Mouse (Mus musculus): ENCODE data around the gene Gm10643. TPM values are rescaled to one million over a fixed set of nuclear protein-coding genes. Genes with fewer than 3 reads are reported as not detected.

Gene Gm10643
- polyA plus RNA-seq, 1 experiment from 2014 or later, result 0.08 TPM

DNA sequence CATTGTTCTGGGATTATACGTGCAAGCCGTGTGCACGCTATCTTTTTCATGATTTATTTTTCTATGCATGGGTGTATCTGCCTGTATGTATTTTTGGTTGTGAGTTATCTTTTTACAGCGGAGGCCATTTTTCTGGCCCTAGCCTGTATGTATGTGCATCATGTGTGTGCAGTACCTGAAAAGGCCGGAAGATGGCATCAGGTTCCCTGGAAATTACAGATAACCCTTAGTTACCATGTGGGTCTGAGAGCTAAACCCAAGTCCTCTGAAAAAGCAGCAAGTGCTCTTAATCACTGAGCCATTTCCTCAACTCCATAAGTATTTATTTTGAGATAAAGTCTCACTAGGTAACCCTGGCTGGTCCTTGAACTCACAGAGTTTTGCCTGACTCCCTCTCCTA is 11.7 kb downstream of the Gm10643 start:
- 83% methylated on average over 5 of the region's 5 CpGs for WGBS (ENCODE audit: insufficient replicate concordance)
- no peak for ATAC-seq (ENCODE audit: low read depth)
- peaks cover 4% of the 10 kb centered on the region for H3K4me1 ChIP-seq (ENCODE audit: control insufficient read depth, low read depth, low read length)
- no peaks in the 10 kb centered on the region for H3K36me3 ChIP-seq (ENCODE audit: control insufficient read depth, insufficient read depth)
- H3K4me3 ChIP-seq (ENCODE audit: low read depth, low read length), result no peak overlapping the region
- H3K9me3 ChIP-seq (replicated peaks; ENCODE audit: control insufficient read depth, low read length), result no peaks in the 10 kb centered on the region
- H3K9ac ChIP-seq (ENCODE audit: low read depth, low read length), result no peak overlapping the region
- no peak overlapping the region for H3K27ac ChIP-seq (ENCODE audit: low read length)
- no peaks in the 10 kb centered on the region for H3K27me3 ChIP-seq (ENCODE audit: control insufficient read depth, insufficient read depth, low read depth, low read length)
- no peak overlapping the region for H3K4me2 ChIP-seq (ENCODE audit: low read depth, low read length)

DNA sequence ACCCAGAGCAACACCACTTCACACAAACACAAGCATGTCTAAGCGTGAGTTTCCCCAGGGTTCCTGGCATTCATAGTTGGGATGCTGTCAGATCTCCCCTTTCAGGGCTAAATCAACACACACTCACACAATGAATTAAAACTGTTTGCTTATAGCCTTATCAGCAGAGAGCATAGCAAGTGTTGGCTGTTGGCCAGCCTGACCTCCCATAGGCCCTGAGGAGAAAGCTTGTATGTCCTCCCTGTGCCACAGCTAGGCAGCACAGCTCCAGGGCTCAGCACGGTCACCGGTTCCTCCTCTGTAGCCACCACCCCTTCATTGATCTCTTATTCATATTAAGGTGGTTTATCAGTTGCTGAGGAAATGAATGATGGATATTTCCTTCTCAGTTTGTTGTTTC is 12.2 kb downstream of the Gm10643 start:
- Histone ChIP-seq H3K4me3 (ENCODE audit: low read depth, low read length) (no peak overlapping the region), H3K27me3 (ENCODE audit: control insufficient read depth, insufficient read depth, low read depth, low read length) (no peaks in the 10 kb centered on the region; the same call in 1 of the 2 replicates), H3K36me3 (ENCODE audit: control insufficient read depth, insufficient read depth) (no peaks in the 10 kb centered on the region), H3K27ac (ENCODE audit: low read length) (no peak overlapping the region), H3K9ac (ENCODE audit: low read depth, low read length) (no peak overlapping the region), H3K9me3 (replicated peaks; ENCODE audit: control insufficient read depth, low read length) (no peaks in the 10 kb centered on the region), H3K4me2 (ENCODE audit: low read depth, low read length) (no peak overlapping the region), H3K4me1 (ENCODE audit: control insufficient read depth, low read depth, low read length) (peaks cover 4% of the 10 kb centered on the region)
- WGBS (ENCODE audit: insufficient replicate concordance), result 25% methylated on average over 3 of the region's 3 CpGs
- peak; percentile 54 for ATAC-seq (ENCODE audit: low read depth)

DNA sequence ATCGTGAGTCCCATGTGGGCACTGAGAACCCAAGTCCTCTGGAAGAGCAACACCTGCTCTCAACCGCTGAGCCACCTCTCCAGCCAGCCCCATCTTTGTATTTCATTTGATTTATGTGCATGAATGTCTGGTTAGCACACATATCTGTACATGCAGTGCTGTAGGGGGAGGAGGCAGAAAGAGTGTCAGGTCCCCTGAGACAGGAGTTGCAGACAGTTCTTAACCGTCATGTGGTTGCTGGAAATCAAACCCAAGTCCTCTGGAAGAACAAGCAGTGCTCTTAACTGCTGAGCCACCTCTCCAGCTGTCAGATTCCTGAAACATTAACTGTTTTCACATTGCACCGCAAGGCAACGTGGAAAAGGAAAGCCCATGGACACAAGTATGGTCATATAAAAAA is 16.8 kb downstream of the Gm10643 start:
- Histone ChIP-seq H3K27ac (ENCODE audit: low read length) (no peak overlapping the region), H3K9me3 (replicated peaks; ENCODE audit: control insufficient read depth, low read length) (no peaks in the 10 kb centered on the region), H3K27me3 (ENCODE audit: control insufficient read depth, insufficient read depth, low read depth, low read length) (peaks cover 23% of the 10 kb centered on the region), H3K36me3 (ENCODE audit: control insufficient read depth, insufficient read depth) (no peaks in the 10 kb centered on the region), H3K4me1 (ENCODE audit: control insufficient read depth, low read depth, low read length) (peaks cover 4% of the 10 kb centered on the region), H3K4me2 (ENCODE audit: low read depth, low read length) (no peak overlapping the region), H3K4me3 (ENCODE audit: low read depth, low read length) (no peak overlapping the region), H3K9ac (ENCODE audit: low read depth, low read length) (no peak overlapping the region)
- ATAC-seq (ENCODE audit: low read depth), result no peak
- WGBS (ENCODE audit: insufficient replicate concordance), result 62% methylated on average over 5 of the region's 5 CpGs

DNA sequence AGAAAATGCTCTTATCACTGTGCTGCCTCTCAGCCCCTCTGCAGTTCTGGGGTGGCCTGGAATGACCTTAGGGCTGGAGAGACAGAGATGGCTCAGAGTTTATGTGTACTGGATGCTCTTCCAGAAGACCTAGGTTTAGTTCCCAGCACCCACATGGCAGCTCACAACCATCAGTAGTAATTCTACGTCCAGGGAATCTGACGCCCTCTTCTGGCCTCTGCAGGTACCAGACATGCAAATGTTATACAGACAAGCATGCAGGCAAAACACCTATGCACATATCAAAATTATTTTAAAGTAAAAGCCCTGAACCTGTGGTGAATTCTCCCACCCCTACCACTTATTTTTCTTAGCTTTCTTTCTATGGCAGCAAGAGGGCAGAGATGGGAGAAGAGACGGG is 18.4 kb downstream of the Gm10643 start:
- no peak overlapping the region for H3K27ac ChIP-seq (ENCODE audit: low read length)
- H3K4me1 ChIP-seq (ENCODE audit: control insufficient read depth, low read depth, low read length), result no peaks in the 10 kb centered on the region
- peaks cover 39% of the 10 kb centered on the region for H3K27me3 ChIP-seq (ENCODE audit: control insufficient read depth, insufficient read depth, low read depth, low read length)
- no peak overlapping the region for H3K9ac ChIP-seq (ENCODE audit: low read depth, low read length)
- H3K9me3 ChIP-seq (replicated peaks; ENCODE audit: control insufficient read depth, low read length), result no peaks in the 10 kb centered on the region
- H3K4me2 ChIP-seq (ENCODE audit: low read depth, low read length), result no peak overlapping the region
- no peak overlapping the region for H3K4me3 ChIP-seq (ENCODE audit: low read depth, low read length)
- no peak for ATAC-seq (ENCODE audit: low read depth)
- H3K36me3 ChIP-seq (ENCODE audit: control insufficient read depth, insufficient read depth), result no peaks in the 10 kb centered on the region
- WGBS (ENCODE audit: insufficient replicate concordance), result 78% methylated on average over 3 of the region's 3 CpGs

DNA sequence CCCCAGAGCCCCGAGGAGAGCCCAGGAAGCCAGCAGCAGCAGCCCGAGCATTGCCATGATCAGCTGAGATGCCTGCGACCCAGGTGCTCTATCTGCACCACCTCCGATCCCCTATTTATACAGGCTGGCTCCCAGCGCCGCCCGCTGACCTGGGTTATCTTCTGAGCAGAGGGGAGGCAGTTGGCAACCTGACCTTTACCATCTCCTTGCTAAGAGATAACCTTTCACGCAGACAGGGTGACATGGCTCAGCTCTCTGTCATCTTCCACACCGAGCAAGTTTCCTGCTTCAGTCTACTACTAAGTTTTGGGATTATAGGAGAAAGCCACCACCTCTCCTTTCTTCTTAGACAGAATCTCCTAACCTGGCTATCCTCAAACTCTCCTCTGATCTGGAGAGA is 20.0 kb downstream of the Gm10643 start, which contains the start of gene Rln3:
TSS of gene Rln3 (minus strand) at position 101 of the 400 bp plus-strand sequence.
- peaks cover 47% of the 10 kb centered on the region for H3K27me3 ChIP-seq (ENCODE audit: control insufficient read depth, insufficient read depth, low read depth, low read length)
- no peak within 1 kb of the TSS for H3K27ac ChIP-seq (ENCODE audit: low read length)
- 12% methylated on average over 9 of the region's 9 CpGs for WGBS (ENCODE audit: insufficient replicate concordance)
- no peaks in the 10 kb centered on the region for H3K9me3 ChIP-seq (replicated peaks; ENCODE audit: control insufficient read depth, low read length)
- H3K4me2 ChIP-seq (ENCODE audit: low read depth, low read length), result no peak within 1 kb of the TSS
- no peak within 1 kb of the TSS for H3K4me3 ChIP-seq (ENCODE audit: low read depth, low read length)
- no peaks in the 10 kb centered on the region for H3K4me1 ChIP-seq (ENCODE audit: control insufficient read depth, low read depth, low read length)
- no peak within 1 kb of the TSS for H3K9ac ChIP-seq (ENCODE audit: low read depth, low read length)
- no peak for ATAC-seq (ENCODE audit: low read depth)
- H3K36me3 ChIP-seq (ENCODE audit: control insufficient read depth, insufficient read depth), result no peaks in the 10 kb centered on the region

DNA sequence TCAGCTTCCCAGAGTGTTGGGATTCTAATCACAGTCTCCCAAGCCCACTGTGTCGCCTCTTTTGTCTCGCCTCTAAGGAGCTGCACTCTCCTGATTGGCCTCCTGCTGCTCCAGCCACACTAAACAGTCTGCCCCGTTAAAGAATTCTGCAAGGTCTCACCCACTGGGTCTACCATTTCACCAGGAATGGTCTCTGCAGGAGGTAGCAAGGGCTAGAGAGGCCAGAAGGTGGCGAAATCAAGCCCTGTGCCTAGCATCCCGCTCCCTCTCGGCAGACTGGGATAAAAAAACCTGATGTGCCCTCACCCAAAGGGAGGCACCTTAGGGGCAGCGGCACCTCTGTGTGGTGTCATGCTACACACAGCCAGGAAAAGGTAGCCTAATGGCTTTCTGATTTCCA is 20.8 kb downstream of the Gm10643 start:
- no peaks in the 10 kb centered on the region for H3K9me3 ChIP-seq (replicated peaks; ENCODE audit: control insufficient read depth, low read length)
- 16% methylated on average over 7 of the region's 7 CpGs for WGBS (ENCODE audit: insufficient replicate concordance)
- ATAC-seq (ENCODE audit: low read depth), result no peak
- H3K4me2 ChIP-seq (ENCODE audit: low read depth, low read length), result no peak overlapping the region
- no peak overlapping the region for H3K9ac ChIP-seq (ENCODE audit: low read depth, low read length)
- peaks cover 47% of the 10 kb centered on the region for H3K27me3 ChIP-seq (ENCODE audit: control insufficient read depth, insufficient read depth, low read depth, low read length)
- no peaks in the 10 kb centered on the region for H3K4me1 ChIP-seq (ENCODE audit: control insufficient read depth, low read depth, low read length)
- H3K36me3 ChIP-seq (ENCODE audit: control insufficient read depth, insufficient read depth), result no peaks in the 10 kb centered on the region
- H3K27ac ChIP-seq (ENCODE audit: low read length), result no peak overlapping the region
- no peak overlapping the region for H3K4me3 ChIP-seq (ENCODE audit: low read depth, low read length)

DNA sequence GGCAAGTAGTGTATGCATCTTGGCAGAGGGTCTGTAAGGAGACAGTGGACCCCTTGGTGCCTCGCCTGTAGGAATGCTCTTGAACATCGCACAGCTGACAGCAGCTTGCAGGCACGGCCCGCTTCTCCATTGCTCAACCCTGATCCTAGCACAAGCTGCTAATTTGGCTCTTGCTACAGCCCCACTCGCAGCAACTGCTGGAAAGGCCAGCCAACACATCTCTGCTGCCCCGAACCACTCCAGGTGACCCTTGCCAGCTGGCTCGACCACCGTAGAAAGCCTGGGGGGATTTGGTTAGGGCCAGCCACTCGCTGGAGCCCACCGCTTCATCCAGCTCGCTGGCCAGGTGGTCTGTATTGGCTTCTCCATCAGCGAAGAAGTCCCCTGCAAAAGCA is 22.0 kb downstream of the Gm10643 start:
- Histone ChIP-seq H3K4me2 (ENCODE audit: low read depth, low read length) (peak overlapping the region; percentile 47; the same call in 1 of the 2 replicates), H3K9me3 (replicated peaks; ENCODE audit: control insufficient read depth, low read length) (no peaks in the 10 kb centered on the region), H3K36me3 (ENCODE audit: control insufficient read depth, insufficient read depth) (no peaks in the 10 kb centered on the region), H3K27ac (ENCODE audit: low read length) (no peak overlapping the region), H3K27me3 (ENCODE audit: control insufficient read depth, insufficient read depth, low read depth, low read length) (peaks cover 47% of the 10 kb centered on the region), H3K4me1 (ENCODE audit: control insufficient read depth, low read depth, low read length) (no peaks in the 10 kb centered on the region), H3K4me3 (ENCODE audit: low read depth, low read length) (peak overlapping the region; percentile 33; the same call in 1 of the 2 replicates), H3K9ac (ENCODE audit: low read depth, low read length) (no peak overlapping the region)
- ATAC-seq (ENCODE audit: low read depth), result no peak
- WGBS (ENCODE audit: insufficient replicate concordance), result 25% methylated on average over 12 of the region's 12 CpGs

DNA sequence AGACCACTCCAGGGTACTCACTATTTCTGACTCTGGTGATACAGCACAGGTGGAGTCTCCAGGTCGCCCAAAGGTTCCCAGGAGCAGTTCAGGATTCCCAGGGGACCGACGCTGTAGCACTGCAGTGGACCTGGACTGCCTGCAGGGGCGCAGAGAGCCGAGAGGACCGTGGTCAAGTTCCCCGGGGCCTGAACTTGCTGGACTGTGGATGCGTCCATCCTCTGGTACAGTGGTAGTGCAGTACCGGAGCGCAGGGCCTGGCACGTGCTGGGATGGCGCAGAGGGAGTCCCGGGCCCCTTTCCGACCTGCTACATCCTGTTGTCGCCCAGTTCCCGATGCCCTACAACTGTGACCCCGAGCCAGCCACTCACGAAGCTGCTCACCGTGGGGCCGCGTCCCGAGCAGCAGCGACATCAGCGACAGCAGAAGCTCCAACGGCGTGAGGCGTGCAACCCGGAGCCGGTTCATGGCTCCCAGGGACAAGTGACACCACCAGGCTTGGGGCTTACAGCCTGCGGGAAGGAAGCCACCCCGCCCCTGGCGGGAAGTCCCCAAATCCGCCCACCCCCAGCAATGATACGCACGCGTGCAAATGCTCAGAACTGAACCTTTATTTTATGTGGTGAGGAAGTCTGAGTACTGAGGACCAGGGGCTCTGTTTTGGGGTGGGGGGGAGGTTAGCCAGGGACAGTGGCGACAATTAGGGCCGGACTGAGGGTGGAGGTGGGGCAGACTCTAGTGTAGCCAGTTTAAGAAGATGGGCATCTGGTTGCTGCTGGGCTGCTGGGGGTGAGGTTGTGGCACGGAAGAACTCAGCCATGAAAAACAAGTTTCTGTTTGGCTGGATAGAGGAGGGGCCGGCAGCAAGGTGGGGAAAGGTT is 22.6 kb downstream of the Gm10643 start, which contains the start of gene Il27ra:
TSS of gene Il27ra (minus strand) at position 524 of the 882 bp plus-strand sequence.
- 1% methylated on average over 40 of the region's 40 CpGs for WGBS (ENCODE audit: insufficient replicate concordance)
- Histone ChIP-seq H3K4me3 (ENCODE audit: low read depth, low read length) (peak within 1 kb of the TSS; percentile 33), H3K9me3 (replicated peaks; ENCODE audit: control insufficient read depth, low read length) (no peaks in the 10 kb centered on the region), H3K4me2 (ENCODE audit: low read depth, low read length) (peak within 1 kb of the TSS; percentile 47), H3K27ac (ENCODE audit: low read length) (no peak within 1 kb of the TSS), H3K27me3 (ENCODE audit: control insufficient read depth, insufficient read depth, low read depth, low read length) (peaks cover 49% of the 10 kb centered on the region), H3K9ac (ENCODE audit: low read depth, low read length) (no peak within 1 kb of the TSS), H3K36me3 (ENCODE audit: control insufficient read depth, insufficient read depth) (no peaks in the 10 kb centered on the region), H3K4me1 (ENCODE audit: control insufficient read depth, low read depth, low read length) (no peaks in the 10 kb centered on the region)
- ATAC-seq (ENCODE audit: low read depth), result peak; percentile 61

DNA sequence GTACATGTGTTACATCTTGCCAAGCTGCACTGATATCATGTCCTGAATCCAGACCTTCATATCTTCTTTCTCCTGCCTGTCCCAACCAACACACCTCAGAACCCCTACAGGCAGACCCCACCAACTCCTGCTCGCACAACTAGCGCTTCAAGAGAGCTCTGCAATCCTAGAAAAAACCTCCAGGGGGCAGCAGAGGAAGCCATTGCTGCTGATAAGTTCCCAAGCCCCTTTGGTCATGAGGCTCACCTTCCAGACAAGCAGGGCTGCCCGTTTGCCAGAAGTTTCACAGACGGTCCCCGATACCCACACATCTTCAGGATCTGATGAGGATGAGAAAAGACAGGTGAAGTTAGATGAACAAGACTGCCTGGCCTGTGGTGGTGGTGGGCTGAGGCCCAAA is 25.9 kb downstream of the Gm10643 start:
- Histone ChIP-seq H3K27ac (ENCODE audit: low read length) (no peak overlapping the region), H3K4me1 (ENCODE audit: control insufficient read depth, low read depth, low read length) (no peaks in the 10 kb centered on the region), H3K27me3 (ENCODE audit: control insufficient read depth, insufficient read depth, low read depth, low read length) (peaks cover 34% of the 10 kb centered on the region), H3K4me3 (ENCODE audit: low read depth, low read length) (no peak overlapping the region), H3K4me2 (ENCODE audit: low read depth, low read length) (no peak overlapping the region), H3K9me3 (replicated peaks; ENCODE audit: control insufficient read depth, low read length) (no peaks in the 10 kb centered on the region), H3K36me3 (ENCODE audit: control insufficient read depth, insufficient read depth) (no peaks in the 10 kb centered on the region), H3K9ac (ENCODE audit: low read depth, low read length) (no peak overlapping the region)
- WGBS (ENCODE audit: insufficient replicate concordance), result 1% methylated on average over 5 of the region's 5 CpGs
- no peak for ATAC-seq (ENCODE audit: low read depth)

All from liver, embryonic 16.5 days (tissue).